Mouse (Mus musculus) liver, embryonic 14.5 days (tissue): ENCODE results near the gene Mfap1b.

ENCODE experiments used
- CTCF ChIP-seq: IDR thresholded peaks from 2 replicates; pipeline ENCODE4 v1.5.1; 2016; ENCODE audit warnings: antibody characterized with exemption, low read depth, control low read depth
- EP300 ChIP-seq: IDR thresholded peaks from 2 replicates; pipeline ENCODE4 v1.6.1; 2016; ENCODE audit warnings: antibody characterized with exemption, low read depth

DNA sequence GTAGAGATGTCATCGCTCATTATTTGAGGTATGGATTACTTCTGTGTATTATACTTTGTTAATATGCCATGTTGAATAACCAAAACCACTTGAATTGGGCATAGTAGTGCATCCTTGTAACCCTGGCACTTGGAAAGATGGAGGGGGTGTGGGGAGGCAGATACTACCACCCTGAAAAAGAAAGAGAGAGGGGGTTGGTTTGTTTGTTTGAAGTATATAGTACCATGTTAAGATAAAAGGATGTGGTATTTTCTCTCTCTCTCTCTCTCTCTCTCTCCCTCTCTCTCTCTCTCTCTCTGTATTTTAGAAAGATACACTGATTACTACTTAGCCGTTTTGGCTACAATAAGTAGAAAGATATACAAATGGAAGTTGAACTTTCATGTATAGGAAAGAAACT, 48.0 kb downstream of the Mfap1b start:
- TF ChIP-seq EP300 (no peak), CTCF (no peak)
